In the genomic region with DNA sequence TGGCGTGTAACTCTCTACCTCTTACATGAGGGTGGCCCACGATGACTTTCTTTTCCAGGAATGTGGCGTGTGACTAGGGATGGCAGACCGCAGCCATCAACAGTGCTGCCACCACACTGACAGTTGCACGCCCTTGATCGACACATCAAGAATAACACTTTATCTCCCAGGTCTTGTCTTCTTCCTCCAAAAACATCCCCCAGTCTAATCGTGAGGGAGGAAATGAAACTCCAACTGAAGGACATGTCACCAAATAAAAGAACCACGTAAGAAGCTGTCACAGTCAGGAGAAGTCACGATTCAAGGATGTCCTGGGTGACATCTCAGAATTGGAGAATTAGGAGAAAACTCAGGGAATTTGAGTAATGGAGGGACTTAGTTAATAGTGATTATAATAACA, we compare ENCODE assay signal across 23 mouse cellular contexts.
"Had no signal": no experiment of that assay in that cellular context is flagged by ENCODE, and none has a peak within 500 bp of the region (broad histone marks: within the 10 kb centered on the region; RNA-seq: fewer than 3 reads in every experiment).

No protein-coding gene starts in this region.

- H3K9me3 ChIP-seq: liver, embryonic 15.5 days; lung, embryonic 15.5 days; midbrain, embryonic 10.5 days; midbrain, embryonic 12.5 days; neural tube, embryonic 13.5 days; neural tube, embryonic 15.5 days had no signal

- H3K27ac ChIP-seq: liver, embryonic 15.5 days; lung, embryonic 15.5 days; macrophage; midbrain, embryonic 10.5 days; midbrain, embryonic 12.5 days; neural tube, embryonic 13.5 days; neural tube, embryonic 15.5 days had no signal

- DNase-seq: liver, postnatal 0 days; lung, adult 2 months; lung, postnatal 14 days; lung, postnatal 36 days; midbrain, embryonic 14.5 days; retina, postnatal 1 day; right cerebral cortex, adult 18-20 months; right cerebral cortex, postnatal 25 days; right cerebral cortex, postnatal 4 days; spleen, adult 18-20 months; thymus, adult 2 months; thymus, postnatal 25 days; thymus, postnatal 4 days had no signal

- H3K4me3 ChIP-seq: liver, embryonic 15.5 days; lung, embryonic 15.5 days; midbrain, embryonic 10.5 days; midbrain, embryonic 12.5 days; myocyte; neural tube, embryonic 13.5 days; neural tube, embryonic 15.5 days had no signal

- H3K4me1 ChIP-seq: lung, embryonic 15.5 days; midbrain, embryonic 10.5 days; midbrain, embryonic 12.5 days; neural tube, embryonic 13.5 days; neural tube, embryonic 15.5 days had no signal

- H3K27me3 ChIP-seq: lung, embryonic 15.5 days; midbrain, embryonic 12.5 days; neural tube, embryonic 13.5 days had no signal

- H3K36me3 ChIP-seq: liver, embryonic 15.5 days; lung, embryonic 15.5 days; midbrain, embryonic 10.5 days; midbrain, embryonic 12.5 days; neural tube, embryonic 13.5 days; neural tube, embryonic 15.5 days had no signal

- ATAC-seq: liver, postnatal 0 days; lung, postnatal 0 days; midbrain, embryonic 16.5 days had no signal
